Mouse (Mus musculus): ENCODE results near the gene Cul4a.

Cul4a gene

GRCm38 (mm10) chr8:13139641-13140182, 34.3 kb downstream of the Cul4a start:
- no peak for DNase-seq (ENCODE audit: low spot score)

- DNase-seq (ENCODE audit: low spot score): no peak
Observed at GRCm38 (mm10) chr8:13141681-13142080, 36.3 kb downstream of the Cul4a start.

GRCm38 (mm10) chr8:13148476-13148875, 43.1 kb downstream of the Cul4a start:
- DNase-seq (ENCODE audit: low spot score): no peak

DNA sequence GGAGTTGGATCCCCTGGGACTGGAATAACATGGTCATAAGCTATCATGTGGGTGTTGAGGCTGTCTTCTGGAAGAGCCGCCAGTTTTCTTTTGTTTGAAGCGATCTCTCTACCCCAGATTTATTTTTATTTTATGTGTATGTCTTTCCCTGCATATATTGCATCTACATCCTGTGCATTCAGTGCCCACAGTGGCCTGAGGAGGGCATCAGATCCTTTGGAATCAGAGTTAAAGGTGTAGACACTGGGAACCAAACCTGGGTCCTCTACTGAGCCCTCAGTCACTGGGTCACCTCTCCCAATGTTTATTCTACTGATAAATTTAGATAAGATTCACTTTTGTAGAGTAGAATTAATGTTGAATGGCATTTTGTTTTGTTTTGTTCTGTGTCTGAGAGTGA, 43.9 kb downstream of the Cul4a start:
- no peak for DNase-seq (ENCODE audit: low spot score)

DNA sequence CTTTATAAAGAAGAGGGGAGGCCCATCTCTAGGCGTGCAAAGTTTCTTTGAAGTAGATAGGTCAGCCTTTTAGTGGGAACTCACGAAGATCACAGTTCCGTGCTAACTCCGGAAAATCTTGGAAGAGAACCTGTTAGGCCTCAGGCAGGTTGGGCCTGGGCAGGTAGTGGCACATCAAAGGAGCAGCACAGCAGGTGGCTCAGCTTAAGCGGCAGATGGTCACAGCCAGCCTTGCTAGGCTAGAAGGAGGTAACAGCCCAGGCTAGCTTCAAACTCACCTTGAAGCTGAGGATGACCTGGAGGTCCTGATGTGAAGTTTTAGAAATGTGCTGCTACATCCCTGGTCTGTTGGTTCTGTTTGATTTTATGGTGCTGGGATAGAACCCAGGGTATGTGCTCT, 44.4 kb downstream of the Cul4a start:
- DNase-seq (ENCODE audit: low spot score): no peak

DNA sequence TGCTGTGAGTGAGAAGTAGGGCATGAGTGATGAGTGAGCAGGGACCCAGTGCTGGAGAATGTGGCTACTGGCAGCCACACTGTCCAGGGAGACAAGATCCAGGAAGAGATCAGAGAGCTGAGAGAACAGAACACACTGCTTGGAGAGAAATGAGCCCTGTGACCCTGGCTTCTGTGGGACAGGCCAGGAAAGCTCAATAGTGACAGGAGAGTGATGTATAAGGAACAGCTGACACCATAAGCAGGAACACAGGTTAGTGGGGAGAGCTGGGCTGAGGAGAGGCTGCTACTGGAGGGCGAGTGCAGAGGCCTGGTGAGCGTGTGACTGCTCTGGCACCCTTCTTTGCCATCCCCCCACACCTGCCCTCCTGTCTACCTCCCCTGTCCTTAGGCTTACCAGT, 45.5 kb downstream of the Cul4a start:
- no peak for DNase-seq (ENCODE audit: low spot score)

GRCm38 (mm10) chr8:13154099-13154498, 48.7 kb downstream of the Cul4a start:
- DNase-seq (ENCODE audit: low spot score): no peak

- no peak for DNase-seq (ENCODE audit: low spot score)
Observed at GRCm38 (mm10) chr8:13155358-13155757, 49.9 kb downstream of the Cul4a start.

- no peak for DNase-seq (ENCODE audit: low spot score)
Observed at GRCm38 (mm10) chr8:13156327-13157097, 51.1 kb downstream of the Cul4a start.

- DNase-seq (ENCODE audit: low spot score): peak; percentile 96
Observed at GRCm38 (mm10) chr8:13158718-13159376, 53.4 kb downstream of the Cul4a start, which contains the start of gene Lamp1. Lamp1 (plus strand) TSS chr8:13159161.

DNA sequence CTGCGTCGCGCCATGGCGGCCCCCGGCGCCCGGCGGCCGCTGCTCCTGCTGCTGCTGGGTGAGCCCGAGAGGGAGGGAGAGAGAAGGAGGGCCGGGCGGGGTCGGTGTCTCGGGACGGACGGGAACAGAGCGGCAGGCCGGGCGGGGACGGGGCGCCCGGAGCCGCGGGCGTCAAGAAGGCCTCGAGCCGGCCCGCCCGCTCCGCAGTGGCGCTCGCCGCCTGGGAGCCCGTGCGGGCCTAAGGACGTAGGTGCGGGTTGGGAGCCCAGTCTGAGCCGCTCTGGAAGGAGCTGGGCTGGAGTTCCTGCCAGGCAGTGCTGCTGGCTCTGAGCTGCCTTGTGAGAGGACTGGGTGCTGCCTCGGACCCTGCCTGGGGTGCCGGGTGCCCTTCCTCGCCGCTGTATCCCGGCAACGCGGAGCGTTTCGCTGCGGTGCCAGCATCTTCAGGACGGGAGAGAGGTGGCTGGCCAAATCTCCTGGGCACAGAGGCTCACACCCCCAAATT, 54.0 kb downstream of the Cul4a start:
- DNase-seq (ENCODE audit: low spot score): no peak

- no peak for DNase-seq (ENCODE audit: low spot score)
Observed at GRCm38 (mm10) chr8:13160691-13161090, 55.3 kb downstream of the Cul4a start.

- DNase-seq (ENCODE audit: low spot score): no peak
Observed at GRCm38 (mm10) chr8:13162098-13162497, 56.7 kb downstream of the Cul4a start.

DNA sequence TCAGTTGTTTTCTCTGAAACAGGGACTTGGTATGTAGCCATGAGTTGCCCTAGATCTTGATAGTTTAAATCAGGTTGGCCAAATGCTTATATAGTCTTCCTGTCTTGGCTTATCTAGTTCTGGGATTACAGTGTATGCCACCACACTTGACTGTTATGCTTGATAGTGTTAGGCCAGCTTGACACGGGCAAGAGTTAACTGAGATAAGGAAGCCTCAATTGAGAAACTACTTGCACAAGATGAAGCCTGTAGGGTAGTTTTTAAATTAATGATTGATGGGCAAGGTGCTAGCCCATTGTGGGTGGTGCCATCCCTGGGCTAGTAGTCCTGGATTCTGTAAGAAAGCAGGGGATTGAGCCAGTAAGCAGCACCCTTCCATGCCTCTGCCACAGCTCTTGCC, 58.1 kb downstream of the Cul4a start:
- DNase-seq (ENCODE audit: low spot score): no peak

DNA sequence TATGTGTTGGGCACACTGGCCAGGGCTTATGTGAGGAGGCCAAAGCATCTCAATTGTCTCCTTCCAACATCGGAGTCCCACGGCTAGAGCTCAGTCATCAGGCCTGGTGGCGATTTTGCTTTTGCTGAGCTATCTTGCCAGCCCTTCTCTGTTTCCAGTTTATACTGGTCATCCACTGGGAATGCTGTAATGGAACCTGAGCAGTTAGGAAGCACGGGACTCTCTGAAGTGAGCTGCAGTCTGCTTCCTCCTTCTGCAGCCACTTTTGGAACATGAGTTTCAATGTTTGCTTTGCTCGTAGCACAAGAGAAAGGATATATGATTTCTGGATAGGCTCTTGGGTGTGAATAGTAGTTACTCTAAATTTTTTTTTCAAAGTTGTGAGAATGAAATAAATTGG, 58.9 kb downstream of the Cul4a start:
- no peak for DNase-seq (ENCODE audit: low spot score)

DNA sequence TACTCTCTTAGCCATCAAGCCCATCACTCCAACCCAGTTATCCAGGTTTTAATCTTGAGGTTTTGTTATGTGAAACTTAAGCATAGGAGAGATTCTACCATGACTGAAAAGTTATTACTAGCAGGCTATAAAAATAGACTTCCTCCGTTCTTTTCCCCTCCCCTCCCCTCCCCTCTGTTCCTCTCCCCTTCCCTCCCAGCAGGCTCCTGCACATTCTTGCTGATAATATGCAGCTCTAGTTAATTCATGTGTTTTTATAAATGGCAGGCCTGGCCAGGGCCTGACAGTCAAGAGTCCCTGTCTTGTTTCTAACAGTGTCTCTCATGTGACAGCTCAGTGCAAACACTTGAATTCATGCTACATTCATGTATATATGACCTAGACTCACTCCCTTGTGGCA, 65.1 kb downstream of the Cul4a start:
- DNase-seq (ENCODE audit: low spot score): no peak

GRCm38 (mm10) chr8:13174305-13174704, 68.9 kb downstream of the Cul4a start:
- DNase-seq (ENCODE audit: low spot score): no peak

DNA sequence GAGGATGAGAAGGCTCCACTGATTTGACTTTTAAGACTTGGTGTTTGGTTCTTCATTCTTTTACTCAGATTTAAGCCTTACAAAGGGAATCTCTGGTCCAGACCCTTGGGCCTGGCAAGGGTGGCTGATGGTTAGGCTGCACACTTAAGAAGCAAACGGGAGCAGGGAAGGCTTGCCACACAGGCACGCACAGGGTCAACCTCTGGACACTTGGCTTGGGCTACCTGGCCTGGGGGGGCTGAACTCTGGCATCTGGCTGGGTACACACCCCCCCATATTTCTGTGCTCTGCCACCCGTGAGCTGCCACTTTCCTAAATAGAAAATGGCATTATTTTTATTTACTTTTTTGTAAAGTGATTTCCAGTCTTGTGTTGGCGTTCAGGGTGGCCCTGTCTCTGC, 69.4 kb downstream of the Cul4a start:
- DNase-seq (ENCODE audit: low spot score): no peak

GRCm38 (mm10) chr8:13175650-13176049, 70.2 kb downstream of the Cul4a start:
- DNase-seq (ENCODE audit: low spot score): no peak

- DNase-seq (ENCODE audit: low spot score): no peak
Observed at GRCm38 (mm10) chr8:13177173-13177852, 71.9 kb downstream of the Cul4a start.

GRCm38 (mm10) chr8:13178137-13178536, 72.7 kb downstream of the Cul4a start:
- no peak for DNase-seq (ENCODE audit: low spot score)

DNA sequence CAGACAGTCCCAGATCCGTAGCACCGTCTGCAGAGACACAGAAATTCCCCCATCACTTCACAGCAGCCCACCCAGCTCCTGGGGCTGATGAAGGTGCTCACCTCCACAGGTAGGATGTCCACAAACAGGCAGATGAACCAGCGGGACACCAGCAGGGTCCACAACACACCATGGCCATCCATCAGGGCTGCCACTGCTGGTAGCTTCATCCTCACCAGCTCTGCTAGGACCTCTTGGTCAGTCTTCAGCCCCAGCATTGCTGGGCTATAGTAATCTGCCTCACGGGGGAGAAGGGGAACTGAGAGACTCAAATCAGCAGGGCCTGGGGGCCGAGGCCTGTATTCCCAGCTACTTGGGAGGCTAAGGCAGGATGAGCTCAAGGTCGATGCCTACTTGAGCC, 74.1 kb downstream of the Cul4a start:
- DNase-seq (ENCODE audit: low spot score): no peak

- no peak for DNase-seq (ENCODE audit: low spot score)
Observed at GRCm38 (mm10) chr8:13179948-13180347, 74.5 kb downstream of the Cul4a start.
